Mouse (Mus musculus) midbrain, embryonic 10.5 days (tissue): ENCODE results near the gene Bcl2l13. TPM values are rescaled to one million over a fixed set of nuclear protein-coding genes. Genes with fewer than 3 reads are reported as not detected.

Source experiments
- DNase-seq: peaks from one replicate; pipeline ENCODE4 v3.0.0-alpha.2; 2017; ENCODE audit warnings: low spot score
- H3K27ac ChIP-seq: fragments of 300-500 bp; sonication (generic); replicated peaks from 2 replicates; pipeline ENCODE4 v1.5.1; 2016; ENCODE audit warnings: mild to moderate bottlenecking
- H3K27me3 ChIP-seq: fragments of 300-500 bp; sonication (generic); 2 replicates; pipeline ENCODE4 v1.6.1; 2016; ENCODE audit warnings: low read depth, mild to moderate bottlenecking; ENCODE audit not compliant: poor library complexity, severe bottlenecking
- H3K36me3 ChIP-seq: fragments of 300-500 bp; sonication (generic); 2 replicates; pipeline ENCODE4 v1.6.1; 2016; ENCODE audit warnings: mild to moderate bottlenecking, moderate library complexity
- H3K4me1 ChIP-seq: fragments of 300-500 bp; sonication (generic); 2 replicates; pipeline ENCODE4 v1.6.1; 2016
- H3K4me3 ChIP-seq: fragments of 300-500 bp; sonication (generic); 2 replicates; pipeline ENCODE4 v1.5.1; 2016; ENCODE audit warnings: mild to moderate bottlenecking, moderate library complexity
- H3K9me3 ChIP-seq: fragments of 300-500 bp; sonication (generic); replicated peaks from 2 replicates; pipeline ENCODE4 v1.6.1; 2016; ENCODE audit warnings: mild to moderate bottlenecking
- WGBS: fragments of 180-500 bp; shearing (Covaris S2); methylation state at CpG from one replicate; pipeline ENCODE4 v1.1.7; 2016; 5-methylcytosine and 5-hydroxymethylcytosine counted together
- microRNA-seq: library from miRNA; unstranded; fragments of <30 nt; microRNA quantifications from one replicate; pipeline ENCODE4, GENCODE M21; 2017
- polyA plus RNA-seq: library from polyadenylated mRNA; unstranded; fragments of >200 nt; fragmentation: Nextera tagmentation; extraction: Ambion mirVana; gene quantifications from 2 replicates; pipeline ENCODE4 v1.2.1, GENCODE M21; 2016

Gene Bcl2l13
- polyA plus RNA-seq, 1 experiment from 2014 or later = 48.9 TPM

DNA sequence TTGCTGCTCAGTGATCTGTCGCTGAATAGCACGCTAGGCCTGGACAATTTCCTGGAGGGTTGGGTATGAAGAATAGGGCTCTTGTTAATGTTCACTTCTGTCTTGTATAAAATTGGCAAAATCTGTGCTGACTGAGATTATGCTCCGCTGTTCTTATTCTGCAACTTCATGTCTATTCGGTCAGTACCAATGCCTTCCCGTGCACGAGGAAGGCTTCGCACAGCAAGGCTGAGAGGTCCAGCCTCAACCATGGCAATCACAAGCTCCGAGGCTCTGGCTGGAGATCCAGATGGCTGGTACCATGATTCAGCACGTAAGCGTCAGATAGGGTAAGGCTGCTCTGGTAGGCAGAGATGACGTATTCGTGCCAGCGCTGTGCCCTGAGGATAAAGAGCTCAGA is 105.6 kb downstream of the Bcl2l13 start:
- WGBS = 95% methylated on average over 13 of the region's 13 CpGs
- Histone ChIP-seq H3K27me3 (no peaks in the 10 kb centered on the region), H3K36me3 (no peaks in the 10 kb centered on the region; the same call in 1 of the 2 replicates), H3K9me3 (no peaks in the 10 kb centered on the region), H3K4me1 (peaks cover 9% of the 10 kb centered on the region), H3K4me3 (no peak overlapping the region), H3K27ac (no peak overlapping the region)
- DNase-seq = no peak

Small RNA genes within 50 kb of the gene (microRNA-seq; reads per million reads assigned to microRNA genes)
- not detected for gene Gm25193

Other genes with a start within 250 kb of the Bcl2l13 start
- gene Cecr2, start 169.8 kb upstream of the Bcl2l13 start, polyA plus RNA-seq = 13.4 and 14.6 TPM in 2 replicates
- gene Slc25a18, start 62.6 kb upstream of the Bcl2l13 start, polyA plus RNA-seq = 0.35 and 1.2 TPM in 2 replicates
- gene Atp6v1e1, start 13.4 kb upstream of the Bcl2l13 start, polyA plus RNA-seq = 123 and 133 TPM in 2 replicates
- 15.4 and 16.6 TPM in 2 replicates for gene Bid, start 80.6 kb downstream of the Bcl2l13 start, polyA plus RNA-seq